Mouse (Mus musculus): ENCODE measurements around the gene Tectb. TPM values are rescaled to one million over a fixed set of nuclear protein-coding genes. Genes with fewer than 3 reads are reported as not detected.

The Tectb gene
- polyA plus RNA-seq, 1 experiment from 2014 or later = not detected

DNA sequence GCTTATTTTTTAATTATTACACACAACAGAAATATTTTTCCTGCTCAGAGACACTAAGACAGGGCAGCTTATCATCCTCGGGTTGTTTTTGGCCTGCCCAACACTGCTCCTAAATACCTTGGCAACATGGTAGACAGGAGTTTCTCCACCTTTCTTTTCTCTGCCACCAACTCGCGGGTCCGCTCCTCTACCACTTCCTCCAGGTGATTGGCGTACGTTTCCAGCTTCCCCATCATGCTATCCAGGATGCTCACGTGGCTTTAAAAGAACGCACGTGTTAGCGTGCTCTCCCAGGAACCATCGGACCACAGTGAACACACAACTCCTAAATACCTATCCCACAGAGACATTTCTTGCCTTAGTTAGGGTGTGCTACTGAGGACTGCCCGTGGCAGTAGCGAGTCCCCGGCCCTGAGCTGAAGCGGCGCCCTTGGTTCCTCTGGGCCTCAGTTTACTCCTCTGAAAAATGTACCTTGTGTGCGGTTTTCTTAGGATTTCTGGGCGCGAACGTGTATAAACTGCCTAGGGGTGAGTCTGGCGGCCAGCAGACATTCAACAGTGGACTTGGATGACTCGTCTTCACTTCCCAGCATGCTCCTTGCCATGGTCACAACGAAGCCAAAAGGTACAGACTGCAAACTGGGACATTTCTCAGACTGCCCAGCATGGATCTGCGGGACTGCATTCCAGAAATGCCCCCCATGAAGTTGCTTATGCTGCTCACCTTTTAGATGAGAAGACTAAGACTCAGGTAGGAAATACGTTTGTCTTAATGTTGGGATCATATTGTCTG is 27.4 kb downstream of the Tectb start:
- no peak overlapping the region for H3K9ac ChIP-seq (ENCODE audit: low read length)
- no peaks in the 10 kb centered on the region for H3K36me3 ChIP-seq (ENCODE audit: control insufficient read depth, insufficient read depth, low read length)
- no peak overlapping the region for H3K27ac ChIP-seq (ENCODE audit: low read depth)
- H3K4me3 ChIP-seq (ENCODE audit: low read depth, low read length) = no peak overlapping the region
- ATAC-seq (replicated peaks; ENCODE audit: low FRiP score, low TSS enrichment, low read depth) (no peak), DNase-seq (ENCODE audit: low spot score) (no peak)
- H3K4me2 ChIP-seq (ENCODE audit: low read length) = no peak overlapping the region
- no peaks in the 10 kb centered on the region for H3K27me3 ChIP-seq (replicated peaks; ENCODE audit: control insufficient read depth, insufficient read depth, low read length)
- no peaks in the 10 kb centered on the region for H3K4me1 ChIP-seq (replicated peaks; ENCODE audit: control insufficient read depth, insufficient read depth, low read length)
- H3K9me3 ChIP-seq (ENCODE audit: control insufficient read depth, low read length) = no peaks in the 10 kb centered on the region
- WGBS = 58% methylated on average over 25 of the region's 25 CpGs

DNA sequence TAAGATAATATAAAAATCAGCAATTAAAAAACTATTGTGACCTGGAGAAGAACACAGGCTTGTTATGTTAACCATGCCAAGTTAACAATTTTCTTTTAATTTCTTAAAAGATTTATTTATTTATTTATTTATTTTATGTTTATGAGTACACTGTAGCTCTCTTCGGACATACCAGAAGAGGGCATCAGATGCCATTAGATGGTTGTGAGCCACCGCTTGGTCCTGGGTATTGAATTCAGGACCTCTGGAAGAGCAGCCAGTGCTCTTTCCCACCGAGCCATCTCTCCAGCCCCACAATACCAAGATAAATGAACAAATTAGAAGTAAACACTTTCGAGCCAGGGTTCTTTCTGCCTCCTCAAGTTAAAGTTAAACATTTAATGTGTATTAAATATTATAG is 28.1 kb downstream of the Tectb start:
- WGBS = 65% methylated on average over 4 of the region's 4 CpGs
- DNase-seq (ENCODE audit: low spot score) = no peak
- Histone ChIP-seq H3K4me2 (ENCODE audit: low read length) (no peak overlapping the region), H3K36me3 (ENCODE audit: control insufficient read depth, insufficient read depth, low read length) (no peaks in the 10 kb centered on the region), H3K4me3 (ENCODE audit: low read depth, low read length) (no peak overlapping the region), H3K9ac (ENCODE audit: low read length) (no peak overlapping the region), H3K9me3 (ENCODE audit: control insufficient read depth, low read length) (no peaks in the 10 kb centered on the region), H3K27ac (ENCODE audit: low read depth) (no peak overlapping the region), H3K4me1 (replicated peaks; ENCODE audit: control insufficient read depth, insufficient read depth, low read length) (no peaks in the 10 kb centered on the region), H3K27me3 (replicated peaks; ENCODE audit: control insufficient read depth, insufficient read depth, low read length) (no peaks in the 10 kb centered on the region)
- ATAC-seq (replicated peaks; ENCODE audit: low FRiP score, low TSS enrichment, low read depth) = no peak

DNA sequence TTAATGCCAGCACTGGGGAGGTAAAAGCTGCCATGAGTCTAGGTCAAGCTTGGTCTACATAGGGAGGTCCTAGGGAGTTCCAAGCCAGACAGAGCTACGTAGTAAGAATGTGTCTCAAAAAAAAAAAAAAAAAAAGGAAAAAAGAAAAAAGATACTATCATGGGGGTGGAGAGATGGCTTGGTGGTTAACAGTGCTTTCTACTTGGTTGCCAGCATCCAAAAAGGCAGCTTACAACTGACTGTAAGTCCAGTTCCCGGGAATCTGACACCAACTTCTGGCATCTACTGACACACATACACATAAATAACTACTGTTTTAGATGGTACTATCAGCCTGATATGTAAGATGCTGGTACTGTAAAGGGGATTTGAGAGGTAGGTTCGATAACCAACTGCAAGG is 28.6 kb downstream of the Tectb start:
- Histone ChIP-seq H3K4me1 (replicated peaks; ENCODE audit: control insufficient read depth, insufficient read depth, low read length) (no peaks in the 10 kb centered on the region), H3K27me3 (replicated peaks; ENCODE audit: control insufficient read depth, insufficient read depth, low read length) (no peaks in the 10 kb centered on the region), H3K36me3 (ENCODE audit: control insufficient read depth, insufficient read depth, low read length) (no peaks in the 10 kb centered on the region), H3K4me3 (ENCODE audit: low read depth, low read length) (no peak overlapping the region), H3K9ac (ENCODE audit: low read length) (no peak overlapping the region), H3K27ac (ENCODE audit: low read depth) (no peak overlapping the region), H3K4me2 (ENCODE audit: low read length) (no peak overlapping the region), H3K9me3 (ENCODE audit: control insufficient read depth, low read length) (no peaks in the 10 kb centered on the region)
- ATAC-seq (replicated peaks; ENCODE audit: low FRiP score, low TSS enrichment, low read depth) = no peak
- DNase-seq (ENCODE audit: low spot score) = no peak
- 84% methylated on average over 3 of the region's 3 CpGs for WGBS

DNA sequence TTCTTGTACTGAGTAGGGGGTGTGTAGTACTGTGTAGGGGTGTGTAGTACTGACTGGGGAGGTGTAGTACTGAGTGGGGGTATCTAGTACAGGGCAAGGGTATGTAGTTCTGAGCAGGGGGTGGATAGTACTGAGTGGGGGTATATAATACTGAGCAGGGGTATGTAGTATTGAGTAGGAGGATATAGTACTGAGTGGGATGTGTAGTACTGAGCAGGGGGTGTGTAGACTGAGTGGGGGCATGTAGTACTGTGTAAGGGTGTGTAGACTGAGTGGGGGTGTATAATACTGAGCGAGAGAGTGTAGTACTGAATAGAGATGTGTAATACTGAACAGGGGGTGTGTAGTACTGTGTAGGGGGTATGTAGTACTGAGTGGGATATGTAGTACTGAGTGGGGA is 31.2 kb downstream of the Tectb start:
- ATAC-seq (replicated peaks; ENCODE audit: low FRiP score, low TSS enrichment, low read depth) (no peak), DNase-seq (ENCODE audit: low spot score) (no peak)
- no peak overlapping the region for H3K27ac ChIP-seq (ENCODE audit: low read depth)
- no peaks in the 10 kb centered on the region; the same call in 1 of the 2 replicates for H3K4me1 ChIP-seq (replicated peaks; ENCODE audit: control insufficient read depth, insufficient read depth, low read length)
- no peak overlapping the region for H3K4me2 ChIP-seq (ENCODE audit: low read length)
- no peaks in the 10 kb centered on the region for H3K9me3 ChIP-seq (ENCODE audit: control insufficient read depth, low read length)
- no peaks in the 10 kb centered on the region for H3K27me3 ChIP-seq (replicated peaks; ENCODE audit: control insufficient read depth, insufficient read depth, low read length)
- H3K36me3 ChIP-seq (ENCODE audit: control insufficient read depth, insufficient read depth, low read length) = no peaks in the 10 kb centered on the region
- H3K4me3 ChIP-seq (ENCODE audit: low read depth, low read length) = no peak overlapping the region
- 96% methylated on average over 1 of the region's 1 CpGs for WGBS
- no peak overlapping the region for H3K9ac ChIP-seq (ENCODE audit: low read length)

DNA sequence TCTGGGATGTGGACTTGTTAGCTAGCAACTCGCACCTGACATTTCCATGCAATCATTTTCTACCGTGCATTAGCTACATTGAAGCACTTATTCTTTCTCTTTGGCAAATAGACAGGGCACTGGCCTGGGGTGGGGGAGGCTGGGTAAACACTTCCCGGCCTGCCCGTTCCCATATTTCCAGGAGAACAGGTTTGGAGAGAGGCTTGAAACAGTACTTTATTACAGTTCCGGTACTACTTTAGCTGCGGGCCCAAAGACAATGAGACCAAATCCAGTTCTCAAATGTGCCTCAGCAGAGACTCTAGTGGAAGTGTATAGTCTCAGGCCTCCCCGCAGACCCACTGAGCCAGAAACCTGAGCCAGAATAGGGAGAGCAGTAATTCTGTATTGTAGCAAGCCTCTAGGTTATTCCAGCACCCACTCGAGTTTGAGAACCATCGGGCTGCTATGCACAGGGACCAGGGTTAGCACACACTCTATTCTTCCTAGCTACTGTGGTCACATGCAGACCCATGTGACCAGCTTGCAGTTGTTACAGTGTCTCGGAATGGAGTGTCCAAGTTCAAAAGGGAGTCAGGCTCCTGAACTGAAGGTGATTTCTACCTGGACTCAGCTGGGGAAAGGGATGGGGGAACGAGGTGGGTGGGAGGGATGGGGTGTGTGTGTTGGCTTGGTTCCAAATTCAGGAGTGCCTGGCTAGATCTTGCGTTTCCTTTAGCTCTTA is 33.2 kb downstream of the Tectb start:
- no peak for DNase-seq (ENCODE audit: low spot score)
- H3K4me2 ChIP-seq (ENCODE audit: low read length) = no peak overlapping the region

DNA sequence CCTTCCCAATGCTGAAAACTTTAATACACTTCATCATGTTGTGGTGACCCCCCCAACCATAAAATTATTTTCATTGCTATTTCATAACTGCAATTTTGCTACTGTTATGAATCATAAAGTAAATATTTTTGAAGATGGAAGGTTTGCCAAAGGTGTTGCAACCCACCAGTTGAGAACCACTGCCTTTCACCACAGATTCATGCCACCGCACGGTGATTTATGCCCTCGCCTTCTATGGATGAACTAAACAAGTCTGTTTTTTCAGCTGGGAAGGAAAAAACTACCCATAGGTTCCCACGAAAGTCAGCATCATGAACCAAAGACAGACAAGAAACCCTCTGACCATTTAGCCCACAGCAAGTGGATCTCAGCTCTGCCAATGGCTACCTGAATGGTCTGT is 36.3 kb downstream of the Tectb start:
- Histone ChIP-seq H3K36me3 (ENCODE audit: control insufficient read depth, insufficient read depth, low read length) (no peaks in the 10 kb centered on the region), H3K27ac (ENCODE audit: low read depth) (no peak overlapping the region), H3K4me1 (replicated peaks; ENCODE audit: control insufficient read depth, insufficient read depth, low read length) (peaks cover 2% of the 10 kb centered on the region), H3K4me2 (ENCODE audit: low read length) (no peak overlapping the region), H3K4me3 (ENCODE audit: low read depth, low read length) (no peak overlapping the region), H3K9ac (ENCODE audit: low read length) (no peak overlapping the region), H3K9me3 (ENCODE audit: control insufficient read depth, low read length) (no peaks in the 10 kb centered on the region), H3K27me3 (replicated peaks; ENCODE audit: control insufficient read depth, insufficient read depth, low read length) (no peaks in the 10 kb centered on the region; the same call in 1 of the 2 replicates)
- no peak for DNase-seq (ENCODE audit: low spot score)
- no peak for ATAC-seq (replicated peaks; ENCODE audit: low FRiP score, low TSS enrichment, low read depth)
- WGBS = 91% methylated on average over 4 of the region's 4 CpGs

More for the DNA sequence above, 33.2 kb downstream of the Tectb start:
- H3K4me3 ChIP-seq (ENCODE audit: low read depth, low read length) = no peak overlapping the region
- no peaks in the 10 kb centered on the region for H3K36me3 ChIP-seq (ENCODE audit: control insufficient read depth, insufficient read depth, low read length)
- 67% methylated on average over 12 of the region's 12 CpGs for WGBS
- H3K27me3 ChIP-seq (replicated peaks; ENCODE audit: control insufficient read depth, insufficient read depth, low read length) = no peaks in the 10 kb centered on the region
- H3K9ac ChIP-seq (ENCODE audit: low read length) = no peak overlapping the region
- H3K4me1 ChIP-seq (replicated peaks; ENCODE audit: control insufficient read depth, insufficient read depth, low read length) = peaks cover 2% of the 10 kb centered on the region
- H3K27ac ChIP-seq (ENCODE audit: low read depth) = no peak overlapping the region
- no peak; the same call in 1 of the 2 replicates for ATAC-seq (replicated peaks; ENCODE audit: low FRiP score, low TSS enrichment, low read depth)
- H3K9me3 ChIP-seq (ENCODE audit: control insufficient read depth, low read length) = no peaks in the 10 kb centered on the region

DNA sequence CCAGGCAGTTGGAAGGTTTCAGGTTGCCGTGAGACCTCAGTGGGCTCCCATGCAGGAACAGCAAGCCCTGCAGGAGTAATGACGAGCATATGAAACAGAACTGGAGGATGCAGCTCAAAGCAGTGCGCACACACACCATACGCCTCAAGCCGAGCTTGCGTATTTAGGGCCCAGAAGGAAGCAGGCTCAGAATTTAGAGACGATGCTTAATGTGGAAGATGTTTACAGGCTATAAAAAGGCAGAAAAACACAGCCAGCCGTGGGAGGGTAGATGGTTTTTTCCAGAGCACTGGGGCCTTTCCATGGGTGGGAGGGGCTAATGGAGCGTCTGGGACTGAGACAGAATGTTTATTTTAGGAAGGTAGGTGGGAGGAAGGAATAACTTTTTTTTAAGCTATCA is 36.8 kb downstream of the Tectb start:
- H3K27ac ChIP-seq (ENCODE audit: low read depth) = no peak overlapping the region
- 52% methylated on average over 9 of the region's 9 CpGs for WGBS
- ATAC-seq (replicated peaks; ENCODE audit: low FRiP score, low TSS enrichment, low read depth) = no peak

DNA sequence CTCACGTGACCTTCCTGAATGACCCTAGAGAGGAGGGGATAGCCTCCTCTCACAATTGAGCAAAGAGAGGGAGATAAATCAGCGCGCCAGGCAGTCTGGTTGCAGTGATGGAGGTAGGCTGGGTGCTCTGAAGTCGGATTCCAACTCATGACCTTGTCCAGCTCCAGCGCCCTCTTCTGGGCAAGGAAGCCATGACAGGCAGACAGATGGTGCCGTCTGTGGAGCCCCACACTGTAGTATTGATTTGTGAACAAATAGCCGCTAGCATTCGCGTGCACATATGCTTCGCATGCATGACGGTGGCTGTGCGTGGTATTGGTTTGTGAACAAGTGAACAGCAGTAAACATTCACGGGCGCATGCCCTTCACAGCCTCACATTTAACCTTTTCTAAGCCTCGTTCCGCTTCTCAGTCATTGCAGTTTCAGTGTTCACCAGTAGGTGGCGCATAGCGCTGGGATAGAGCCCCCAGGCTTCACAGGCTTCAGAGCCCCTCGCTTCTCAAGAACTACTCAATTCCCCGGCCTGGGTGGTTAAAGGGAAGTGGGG is 37.7 kb downstream of the Tectb start:
- peak; percentile 94 for DNase-seq (ENCODE audit: low spot score)
- Histone ChIP-seq H3K36me3 (ENCODE audit: control insufficient read depth, insufficient read depth, low read length) (no peaks in the 10 kb centered on the region), H3K9me3 (ENCODE audit: control insufficient read depth, low read length) (no peaks in the 10 kb centered on the region), H3K4me1 (replicated peaks; ENCODE audit: control insufficient read depth, insufficient read depth, low read length) (peaks cover 2% of the 10 kb centered on the region), H3K9ac (ENCODE audit: low read length) (peak overlapping the region; percentile 38; the same call in 1 of the 2 replicates), H3K4me2 (ENCODE audit: low read length) (peak overlapping the region; percentile 68), H3K4me3 (ENCODE audit: low read depth, low read length) (peak overlapping the region; percentile 37), H3K27ac (ENCODE audit: low read depth) (no peak overlapping the region), H3K27me3 (replicated peaks; ENCODE audit: control insufficient read depth, insufficient read depth, low read length) (no peaks in the 10 kb centered on the region; the same call in 1 of the 2 replicates)
- 5% methylated on average over 20 of the region's 20 CpGs for WGBS
- peak; percentile 61 for ATAC-seq (replicated peaks; ENCODE audit: low FRiP score, low TSS enrichment, low read depth)

More for the DNA sequence above, 36.8 kb downstream of the Tectb start:
- Histone ChIP-seq H3K9ac (ENCODE audit: low read length) (no peak overlapping the region), H3K9me3 (ENCODE audit: control insufficient read depth, low read length) (no peaks in the 10 kb centered on the region), H3K4me2 (ENCODE audit: low read length) (no peak overlapping the region), H3K4me3 (ENCODE audit: low read depth, low read length) (no peak overlapping the region), H3K36me3 (ENCODE audit: control insufficient read depth, insufficient read depth, low read length) (no peaks in the 10 kb centered on the region), H3K27me3 (replicated peaks; ENCODE audit: control insufficient read depth, insufficient read depth, low read length) (no peaks in the 10 kb centered on the region; the same call in 1 of the 2 replicates), H3K4me1 (replicated peaks; ENCODE audit: control insufficient read depth, insufficient read depth, low read length) (peaks cover 2% of the 10 kb centered on the region)
- DNase-seq (ENCODE audit: low spot score) = no peak

Measured in intestine, embryonic 14.5 days (tissue).